9 mouse cellular contexts compared by ENCODE assay signal in genomic region chr16:79058775-79059558, GRCm38 (mm10). TPM values are rescaled to one million over a fixed set of nuclear protein-coding genes. Genes with fewer than 3 reads are reported as not detected.
DNase-seq lines count a peak whose midpoint lies in the region; ATAC-seq lines count a peak whose summit lies in the region.
"Had no signal": no experiment of that assay in that cellular context is flagged by ENCODE, and none has a peak within 500 bp of the region (broad histone marks: within the 10 kb centered on the region; RNA-seq: fewer than 3 reads in every experiment).

No protein-coding gene starts in this region.

- DNase-seq in liver: peak; percentile 2
- peak; percentile 1 for DNase-seq in adrenal gland, adult 8-10 months
- DNase-seq in layer of hippocampus, adult 9-11 months: peak; percentile 4
- peak; percentile 24 for DNase-seq in mesoderm, embryonic 11.5 days (ENCODE audit: low read depth, low spot score)
- peak; percentile 29 to 35 for DNase-seq in urinary bladder, postnatal 36 days (ENCODE audit: low spot score in 2 of 2)

- H3K36me3 ChIP-seq in liver, embryonic 12.5 days: no peaks in the 10 kb centered on the region
- no peaks in the 10 kb centered on the region for H3K36me3 ChIP-seq in forebrain, embryonic 12.5 days (replicated peaks)
- H3K36me3 ChIP-seq: limb, embryonic 12.5 days had no signal

- H3K4me3 ChIP-seq in liver, embryonic 12.5 days: no peak overlapping the region
- H3K4me3 ChIP-seq in forebrain, embryonic 12.5 days (replicated peaks): no peak overlapping the region
- H3K4me3 ChIP-seq: limb, embryonic 12.5 days had no signal

- H3K9me3 ChIP-seq in liver, embryonic 12.5 days (replicated peaks): no peaks in the 10 kb centered on the region
- H3K9me3 ChIP-seq in forebrain, embryonic 12.5 days: no peaks in the 10 kb centered on the region
- H3K9me3 ChIP-seq: limb, embryonic 12.5 days had no signal

- no peaks in the 10 kb centered on the region for H3K4me1 ChIP-seq in liver, embryonic 12.5 days
- H3K4me1 ChIP-seq in forebrain, embryonic 12.5 days: no peaks in the 10 kb centered on the region
- H3K4me1 ChIP-seq: limb, embryonic 12.5 days had no signal

- ATAC-seq in liver, embryonic 12.5 days: no peak
- 0 out of 2 replicates have a peak, but pooled peaks have one; percentile 41 for ATAC-seq in forebrain, embryonic 12.5 days (ENCODE audit: low FRiP score)
- ATAC-seq in megakaryocyte-erythroid progenitor cell, adult 5-6 weeks (replicated peaks; ENCODE audit: low FRiP score, low TSS enrichment, poor library complexity, severe bottlenecking): no peak

- no peaks in the 10 kb centered on the region for H3K27me3 ChIP-seq in liver, embryonic 12.5 days (replicated peaks)
- H3K27me3 ChIP-seq in forebrain, embryonic 12.5 days: no peaks in the 10 kb centered on the region
- H3K27me3 ChIP-seq: limb, embryonic 12.5 days had no signal

- H3K9ac ChIP-seq in liver, embryonic 12.5 days: no peak overlapping the region
- no peak overlapping the region for H3K9ac ChIP-seq in forebrain, embryonic 12.5 days
- H3K9ac ChIP-seq: limb, embryonic 12.5 days had no signal

- H3K27ac ChIP-seq in liver, embryonic 12.5 days: no peak overlapping the region
- no peak overlapping the region for H3K27ac ChIP-seq in forebrain, embryonic 12.5 days
- H3K27ac ChIP-seq: limb, embryonic 12.5 days had no signal

- 63% methylated on average over 12 of the region's 12 CpGs for WGBS in liver, embryonic 12.5 days (ENCODE audit: insufficient replicate concordance)
- 62% methylated on average over 12 of the region's 12 CpGs for WGBS in forebrain, embryonic 12.5 days

- H3K4me2 ChIP-seq in liver, embryonic 12.5 days: no peak overlapping the region
- no peak overlapping the region for H3K4me2 ChIP-seq in forebrain, embryonic 12.5 days
- H3K4me2 ChIP-seq: limb, embryonic 12.5 days had no signal

RNA-seq across cellular contexts. Expression of gene Tmprss15, which starts 31.9 kb away (rescaled TPM):
- polyA plus RNA-seq in liver, embryonic 12.5 days (2016; fragmentation: Nextera tagmentation; extraction: Ambion mirVana): not detected in 2 replicates
- not detected for total RNA-seq in adrenal gland, adult 8-10 months (2022)
- not detected in 2 replicates for polyA plus RNA-seq in forebrain, embryonic 12.5 days (2016; fragmentation: Nextera tagmentation; extraction: Ambion mirVana)
- total RNA-seq in megakaryocyte-erythroid progenitor cell, adult 5-6 weeks (2014; fragmentation: Nextera tagmentation): not detected in 2 replicates
- not detected in 2 replicates for total RNA-seq in megakaryocyte-erythroid progenitor cell, adult 5-6 weeks (2017)
- polyA plus RNA-seq: limb, embryonic 12.5 days had no signal
